Mouse (Mus musculus) limb, embryonic 15.5 days (tissue): ENCODE data around the gene Opcml. TPM values are rescaled to one million over a fixed set of nuclear protein-coding genes. Genes with fewer than 3 reads are reported as not detected.

Experiments
- ATAC-seq: fragments of 200-750 bp; cut with Nextera tagmentation; 2 replicates; pipeline ENCODE4 v1.8.0; 2017; ENCODE audit warnings: low read depth, moderate TSS enrichment; ENCODE audit not compliant: insufficient number of reproducible peaks, low FRiP score, low TSS enrichment
- H3K27ac ChIP-seq: fragments of 300-500 bp; sonication (generic); 2 replicates; pipeline ENCODE4 v1.5.1; 2015; ENCODE audit warnings: moderate library complexity, mild to moderate bottlenecking, inconsistent platforms
- H3K27me3 ChIP-seq: fragments of 300-500 bp; sonication (generic); 2 replicates; pipeline ENCODE4 v1.6.1; 2015; ENCODE audit warnings: inconsistent platforms
- H3K36me3 ChIP-seq: fragments of 300-500 bp; sonication (generic); 2 replicates; pipeline ENCODE4 v1.6.1; 2015; ENCODE audit warnings: inconsistent platforms
- H3K4me1 ChIP-seq: fragments of 300-500 bp; sonication (generic); 2 replicates; pipeline ENCODE4 v1.6.1; 2015; ENCODE audit warnings: inconsistent platforms
- H3K4me2 ChIP-seq: fragments of 300-500 bp; sonication (generic); 2 replicates; pipeline ENCODE4 v1.6.1; 2015; ENCODE audit warnings: mild to moderate bottlenecking, inconsistent platforms
- H3K4me3 ChIP-seq: fragments of 300-500 bp; sonication (generic); 2 replicates; pipeline ENCODE4 v1.5.1; 2015; ENCODE audit warnings: mild to moderate bottlenecking, inconsistent platforms
- H3K9ac ChIP-seq: fragments of 300-500 bp; sonication (generic); 2 replicates; pipeline ENCODE4 v1.6.1; 2015; ENCODE audit warnings: inconsistent platforms
- H3K9me3 ChIP-seq: fragments of 300-500 bp; sonication (generic); 2 replicates; pipeline ENCODE4 v1.6.1; 2016; ENCODE audit warnings: inconsistent platforms
- WGBS: fragments of 180-500 bp; shearing (Covaris S2); methylation state at CpG from one replicate; pipeline ENCODE4 v1.1.7; 2015; 5-methylcytosine and 5-hydroxymethylcytosine counted together
- polyA plus RNA-seq: library from polyadenylated mRNA; unstranded; fragments of >200 nt; fragmentation: Nextera tagmentation; extraction: Ambion mirVana; gene quantifications from 2 replicates; pipeline ENCODE4 v1.2.1, GENCODE M21; 2015

Gene Opcml
- polyA plus RNA-seq, 1 experiment from 2014 or later = 4.9 TPM

DNA sequence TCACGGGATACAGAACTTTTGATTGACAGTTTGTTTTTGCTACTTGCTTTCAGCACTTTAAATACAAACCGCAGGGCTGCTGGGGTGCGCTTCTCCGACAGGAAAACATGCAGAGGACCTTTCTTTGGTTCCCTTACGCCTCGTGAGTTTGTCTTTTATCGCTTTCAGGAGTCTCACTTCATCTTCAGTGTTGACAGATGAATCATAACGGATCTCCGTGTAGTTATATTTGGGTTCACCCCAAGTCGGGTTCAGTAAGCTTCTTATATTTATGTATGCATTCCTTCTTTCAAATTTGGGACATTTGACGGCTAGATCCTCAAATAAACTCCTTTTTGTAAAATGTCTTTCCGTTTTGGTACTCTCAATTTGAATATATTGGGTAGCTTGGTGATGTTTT lies 632.8 kb downstream of the Opcml start:
- Histone ChIP-seq H3K4me2 (no peak overlapping the region), H3K4me1 (no peaks in the 10 kb centered on the region), H3K9me3 (no peaks in the 10 kb centered on the region), H3K27ac (no peak overlapping the region), H3K9ac (no peak overlapping the region), H3K27me3 (no peaks in the 10 kb centered on the region), H3K4me3 (no peak overlapping the region), H3K36me3 (no peaks in the 10 kb centered on the region)
- 73% methylated on average over 12 of the region's 12 CpGs for WGBS
- no peak for ATAC-seq

DNA sequence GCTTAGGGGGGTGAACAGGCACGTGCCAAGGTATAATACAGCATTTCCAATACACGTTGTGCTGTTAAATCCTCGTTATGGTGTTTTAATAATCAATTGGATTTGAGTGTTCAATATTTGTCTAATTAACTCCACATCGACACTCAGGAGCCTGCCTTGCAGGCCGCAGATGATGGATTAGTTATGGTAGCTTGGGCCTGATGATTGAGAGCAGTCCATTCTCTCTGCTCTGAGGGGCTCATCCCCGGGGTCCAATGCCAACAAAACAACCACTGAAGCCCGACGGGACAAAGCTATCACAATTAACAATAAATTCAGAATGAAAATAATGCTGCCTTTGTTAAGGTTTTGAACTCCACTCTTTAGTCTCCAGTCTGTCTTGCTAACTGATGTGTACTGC lies 641.6 kb downstream of the Opcml start:
- no peak for ATAC-seq
- 73% methylated on average over 8 of the region's 8 CpGs for WGBS
- no peaks in the 10 kb centered on the region for H3K27me3 ChIP-seq
- no peak overlapping the region for H3K4me3 ChIP-seq
- H3K4me2 ChIP-seq = no peak overlapping the region
- H3K9ac ChIP-seq = no peak overlapping the region
- no peaks in the 10 kb centered on the region for H3K4me1 ChIP-seq
- no peaks in the 10 kb centered on the region for H3K36me3 ChIP-seq
- H3K27ac ChIP-seq = no peak overlapping the region
- H3K9me3 ChIP-seq = no peaks in the 10 kb centered on the region

DNA sequence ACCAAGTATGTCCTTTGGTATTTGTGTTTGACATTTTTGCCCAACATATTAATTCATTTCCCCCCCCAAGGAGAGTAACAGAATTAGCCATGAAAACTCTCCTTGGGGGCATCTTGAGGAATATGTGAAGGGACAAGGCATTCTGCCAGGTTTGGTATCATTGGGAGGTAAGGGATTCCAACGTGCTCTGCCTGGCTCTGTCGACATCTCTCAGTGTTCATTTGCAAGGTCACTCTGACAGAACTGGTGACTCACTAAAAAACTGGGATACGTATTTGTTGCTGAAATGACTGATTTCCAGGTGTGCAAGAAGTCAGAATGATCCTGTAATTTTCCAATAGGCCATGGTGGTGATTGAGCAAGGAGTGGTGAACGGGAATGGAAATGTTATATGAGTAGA lies 648.2 kb downstream of the Opcml start:
- no peaks in the 10 kb centered on the region for H3K36me3 ChIP-seq
- 85% methylated on average over 4 of the region's 4 CpGs for WGBS
- H3K4me1 ChIP-seq = 0 out of 2 replicates have a peak, but pooled peaks cover 4% of the 10 kb centered on the region
- H3K27ac ChIP-seq = no peak overlapping the region
- H3K9ac ChIP-seq = no peak overlapping the region
- H3K4me2 ChIP-seq = no peak overlapping the region
- no peaks in the 10 kb centered on the region for H3K27me3 ChIP-seq
- no peaks in the 10 kb centered on the region for H3K9me3 ChIP-seq
- ATAC-seq = no peak
- H3K4me3 ChIP-seq = no peak overlapping the region

DNA sequence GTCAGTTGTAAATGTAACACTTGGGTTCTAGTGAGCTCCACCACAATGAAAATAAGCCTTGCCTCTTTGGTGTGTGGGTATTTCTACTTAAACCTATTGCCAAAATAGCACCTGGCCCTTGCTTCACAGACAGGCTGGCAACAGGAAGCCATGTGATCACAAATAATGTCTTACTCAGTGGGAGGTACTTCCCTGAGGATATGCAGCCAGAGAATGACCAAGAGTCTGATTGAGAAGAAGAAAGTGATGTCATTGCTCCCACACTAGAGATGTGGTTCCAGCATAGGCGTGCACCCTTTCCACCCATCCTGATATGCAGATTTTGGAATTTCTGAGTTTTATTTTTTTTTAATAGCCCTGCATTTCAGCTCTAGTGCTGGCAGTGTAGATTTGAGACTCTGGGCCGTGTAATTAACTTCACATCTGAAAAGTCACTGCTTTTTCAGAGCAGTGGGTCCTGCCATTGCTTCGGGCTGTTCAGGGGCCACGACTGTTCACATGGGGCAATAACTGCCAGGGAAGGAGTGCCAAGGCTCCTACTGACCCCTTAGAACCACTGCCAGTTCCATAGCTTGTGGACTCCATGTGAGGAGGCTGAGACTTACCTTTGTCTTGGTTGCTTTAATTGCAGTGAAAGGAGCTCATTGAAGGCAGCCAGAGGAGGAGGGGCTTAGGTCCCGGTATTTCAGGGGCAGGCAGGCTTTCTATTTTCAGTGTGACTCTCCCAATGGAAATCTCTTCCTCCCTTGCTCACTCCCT lies 649.0 kb downstream of the Opcml start:
- Histone ChIP-seq H3K36me3 (no peaks in the 10 kb centered on the region), H3K4me2 (no peak overlapping the region), H3K9ac (no peak overlapping the region), H3K4me1 (0 out of 2 replicates have a peak, but pooled peaks cover 4% of the 10 kb centered on the region), H3K27me3 (no peaks in the 10 kb centered on the region), H3K27ac (no peak overlapping the region), H3K9me3 (no peaks in the 10 kb centered on the region), H3K4me3 (no peak overlapping the region)
- no peak for ATAC-seq
- 40% methylated on average over 5 of the region's 5 CpGs for WGBS

DNA sequence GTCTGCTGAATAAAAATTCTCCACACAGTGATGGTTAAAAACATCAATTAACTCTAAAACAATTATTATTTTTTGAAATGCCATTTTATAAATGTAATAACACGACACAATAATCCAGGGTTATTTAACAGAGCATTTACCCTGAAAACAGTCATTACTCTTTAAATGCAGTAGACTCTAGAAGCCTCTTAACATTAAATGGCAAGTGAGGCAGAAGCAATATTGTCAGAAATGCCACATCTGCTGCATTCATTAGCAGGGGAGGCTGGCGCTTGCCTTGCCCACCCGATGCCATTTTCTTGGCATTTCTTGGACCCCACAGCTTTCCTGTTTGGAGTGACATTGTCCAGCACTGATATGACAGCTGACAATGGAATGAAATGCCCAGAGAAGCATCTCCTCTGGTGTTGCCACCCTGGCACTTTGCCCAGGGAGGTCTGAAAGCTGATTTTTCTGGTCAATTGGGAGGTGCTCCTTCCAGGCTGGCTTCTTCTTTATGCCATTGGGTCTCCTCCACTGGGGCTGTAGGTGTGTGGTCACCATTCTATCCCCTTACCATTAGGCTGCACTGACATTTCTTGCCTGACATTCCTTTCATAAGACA lies 649.7 kb downstream of the Opcml start:
- Histone ChIP-seq H3K4me2 (no peak overlapping the region), H3K36me3 (no peaks in the 10 kb centered on the region), H3K4me3 (no peak overlapping the region), H3K27ac (no peak overlapping the region), H3K4me1 (0 out of 2 replicates have a peak, but pooled peaks cover 4% of the 10 kb centered on the region), H3K9me3 (no peaks in the 10 kb centered on the region), H3K27me3 (no peaks in the 10 kb centered on the region), H3K9ac (no peak overlapping the region)
- ATAC-seq = no peak
- 68% methylated on average over 3 of the region's 3 CpGs for WGBS

DNA sequence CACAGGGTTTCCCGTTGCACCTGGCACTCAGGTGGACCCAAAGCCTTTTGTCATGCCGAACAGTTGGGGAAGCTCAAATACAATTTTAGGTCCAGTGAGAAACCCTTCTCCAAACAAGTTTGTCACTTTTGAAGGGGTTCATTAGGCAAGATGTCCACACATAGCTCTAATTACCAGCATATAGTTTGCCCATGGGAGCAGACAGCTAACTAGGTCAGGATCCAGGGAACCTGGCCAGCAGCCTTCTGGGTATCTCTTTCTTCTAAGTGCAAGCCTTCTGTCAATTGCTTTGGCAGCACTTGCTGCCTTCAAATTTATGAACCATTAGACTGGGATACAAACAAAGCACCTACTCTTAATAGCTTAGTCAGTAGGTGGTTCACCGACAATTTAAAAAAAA lies 653.9 kb downstream of the Opcml start:
- Histone ChIP-seq H3K4me2 (no peak overlapping the region), H3K9me3 (no peaks in the 10 kb centered on the region), H3K4me3 (no peak overlapping the region), H3K9ac (no peak overlapping the region), H3K36me3 (no peaks in the 10 kb centered on the region), H3K4me1 (0 out of 2 replicates have a peak, but pooled peaks cover 4% of the 10 kb centered on the region), H3K27me3 (no peaks in the 10 kb centered on the region), H3K27ac (no peak overlapping the region)
- ATAC-seq = no peak
- WGBS = 73% methylated on average over 3 of the region's 3 CpGs

DNA sequence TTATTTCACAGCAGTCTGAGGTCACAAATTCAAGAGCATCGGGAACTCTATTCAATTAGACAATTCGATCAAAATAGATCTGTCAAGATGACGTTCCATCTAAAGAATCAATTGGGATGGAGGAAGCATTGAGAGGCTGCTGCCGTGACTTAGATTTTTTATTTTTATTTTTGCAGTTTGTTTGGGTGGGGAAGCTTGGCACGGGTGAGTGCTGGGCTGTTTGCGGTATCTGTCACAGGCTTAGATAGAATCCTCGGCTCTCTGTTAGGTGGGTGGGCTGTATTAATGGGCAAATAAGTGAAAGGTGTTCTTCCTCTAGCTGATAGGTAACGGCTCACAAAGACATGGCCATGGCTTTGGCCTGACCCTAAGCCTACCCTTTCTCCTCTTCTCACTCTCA lies 654.4 kb downstream of the Opcml start:
- no peaks in the 10 kb centered on the region for H3K36me3 ChIP-seq
- no peak overlapping the region for H3K9ac ChIP-seq
- H3K4me1 ChIP-seq = 0 out of 2 replicates have a peak, but pooled peaks cover 4% of the 10 kb centered on the region
- no peak overlapping the region for H3K4me3 ChIP-seq
- ATAC-seq = no peak
- H3K9me3 ChIP-seq = no peaks in the 10 kb centered on the region
- H3K27me3 ChIP-seq = no peaks in the 10 kb centered on the region
- 83% methylated on average over 8 of the region's 8 CpGs for WGBS
- no peak overlapping the region for H3K27ac ChIP-seq
- H3K4me2 ChIP-seq = no peak overlapping the region

DNA sequence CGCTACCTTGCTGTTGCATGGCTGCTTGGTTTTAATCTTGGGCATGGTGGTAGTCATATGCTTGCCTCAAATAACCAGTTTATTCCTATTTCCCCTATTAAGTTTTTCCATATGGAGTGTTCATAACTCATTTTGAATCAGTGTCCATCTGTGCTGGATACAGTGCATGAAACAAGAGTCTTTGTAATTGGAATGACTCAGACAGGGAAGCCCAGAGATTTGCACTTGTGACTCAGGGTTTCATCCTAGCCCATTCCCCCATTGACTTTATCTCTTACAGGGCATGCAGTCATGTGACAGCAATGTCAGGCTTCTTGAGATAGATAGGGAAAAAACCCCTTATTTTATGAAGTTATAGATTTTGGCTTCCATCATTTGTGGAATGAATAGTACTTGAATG lies 655.3 kb downstream of the Opcml start:
- 65% methylated on average over 1 of the region's 1 CpGs for WGBS
- Histone ChIP-seq H3K27ac (no peak overlapping the region), H3K4me1 (no peaks in the 10 kb centered on the region)

DNA sequence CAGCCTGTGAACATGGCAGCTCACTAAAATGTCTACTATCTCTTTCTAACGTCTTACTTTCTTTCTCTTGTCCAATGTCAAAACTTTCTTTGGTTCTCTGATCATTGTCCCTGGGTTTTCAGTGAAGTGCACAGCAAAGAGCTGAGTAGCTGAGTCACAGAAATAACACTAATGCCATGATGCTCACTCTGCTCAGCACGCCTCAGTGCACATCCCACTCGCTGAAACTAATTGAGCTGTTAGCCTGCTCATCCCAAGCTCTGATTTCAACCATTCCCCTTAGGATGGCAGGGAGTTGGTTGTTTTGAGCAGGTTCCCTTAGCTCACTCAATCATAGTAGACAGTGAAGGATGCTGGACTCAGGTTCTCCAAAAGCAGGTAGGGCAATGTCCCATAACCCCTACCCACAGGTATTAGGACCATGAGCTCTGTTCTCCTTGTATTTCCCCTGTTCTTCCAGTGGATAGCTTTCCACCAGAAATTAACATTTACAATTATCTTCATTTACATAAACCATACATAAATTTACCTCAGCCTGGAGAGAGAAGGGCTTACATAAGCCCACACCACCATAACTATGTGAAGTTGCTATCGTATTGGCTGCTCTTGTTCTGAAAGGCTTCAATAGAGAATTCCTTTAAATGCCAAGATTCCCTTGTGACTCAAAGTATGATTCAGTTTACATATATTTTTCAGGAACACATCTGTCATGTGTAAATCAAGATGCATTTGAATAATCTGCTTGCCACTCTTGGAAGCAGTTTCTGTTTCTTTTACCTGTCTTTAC lies 655.9 kb downstream of the Opcml start:
- H3K4me3 ChIP-seq = no peak overlapping the region
- no peak overlapping the region for H3K27ac ChIP-seq
- no peak for ATAC-seq
- H3K4me2 ChIP-seq = no peak overlapping the region
- 85% methylated on average over 4 of the region's 4 CpGs for WGBS
- no peaks in the 10 kb centered on the region for H3K36me3 ChIP-seq
- no peaks in the 10 kb centered on the region for H3K4me1 ChIP-seq
- no peaks in the 10 kb centered on the region for H3K9me3 ChIP-seq
- H3K27me3 ChIP-seq = no peaks in the 10 kb centered on the region
- H3K9ac ChIP-seq = no peak overlapping the region

More for the DNA sequence above, 655.3 kb downstream of the Opcml start:
- H3K9me3 ChIP-seq = no peaks in the 10 kb centered on the region
- no peak overlapping the region for H3K9ac ChIP-seq
- no peak overlapping the region for H3K4me3 ChIP-seq
- no peak overlapping the region for H3K4me2 ChIP-seq
- ATAC-seq = no peak
- no peaks in the 10 kb centered on the region for H3K27me3 ChIP-seq
- H3K36me3 ChIP-seq = no peaks in the 10 kb centered on the region

DNA sequence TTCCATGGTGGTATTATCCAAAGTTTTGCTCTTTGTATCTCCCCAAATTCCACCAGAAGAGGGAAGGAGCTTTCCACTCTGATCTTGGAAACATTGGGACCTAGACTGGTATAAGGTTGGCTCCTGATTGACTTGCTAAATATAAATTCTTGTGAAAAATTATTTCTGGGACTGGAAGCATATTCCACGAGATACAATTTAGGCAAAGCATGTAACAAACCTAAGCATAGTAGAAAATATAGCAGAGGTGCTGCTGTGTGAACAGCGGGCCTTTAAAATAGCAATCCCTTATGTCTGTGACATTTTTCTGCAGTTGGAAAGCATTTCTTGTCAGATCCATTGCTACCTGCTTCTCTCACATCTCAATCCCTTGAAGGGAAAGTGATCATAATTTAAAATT lies 661.9 kb downstream of the Opcml start:
- H3K9ac ChIP-seq = no peak overlapping the region
- H3K4me2 ChIP-seq = no peak overlapping the region
- H3K27ac ChIP-seq = no peak overlapping the region
- no peaks in the 10 kb centered on the region for H3K36me3 ChIP-seq
- H3K9me3 ChIP-seq = no peaks in the 10 kb centered on the region
- no peak for ATAC-seq
- H3K27me3 ChIP-seq = no peaks in the 10 kb centered on the region
- H3K4me3 ChIP-seq = no peak overlapping the region
- H3K4me1 ChIP-seq = no peaks in the 10 kb centered on the region
- 73% methylated on average over 2 of the region's 2 CpGs for WGBS

DNA sequence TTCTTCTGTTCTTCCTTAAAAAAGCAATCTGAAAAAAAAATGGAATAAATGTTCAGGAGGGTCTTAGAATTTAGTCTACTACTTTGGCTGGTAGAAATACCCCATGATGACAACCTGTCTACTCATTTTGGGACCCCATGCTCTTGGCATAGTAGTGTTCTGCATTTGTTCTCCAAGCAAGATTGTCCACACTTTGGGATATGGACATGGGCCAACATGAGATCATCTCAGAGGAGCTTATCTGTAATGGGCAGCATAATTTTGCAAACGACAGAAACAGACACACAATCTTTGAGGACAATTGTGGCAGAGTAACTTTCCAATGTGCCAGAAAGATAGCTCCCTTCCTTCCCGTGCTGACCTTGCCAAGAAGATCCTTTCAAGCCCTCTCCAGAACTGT lies 662.5 kb downstream of the Opcml start:
- H3K4me2 ChIP-seq = no peak overlapping the region
- 72% methylated on average over 2 of the region's 2 CpGs for WGBS

More for the DNA sequence above, 662.5 kb downstream of the Opcml start:
- Histone ChIP-seq H3K36me3 (no peaks in the 10 kb centered on the region), H3K9ac (no peak overlapping the region), H3K9me3 (no peaks in the 10 kb centered on the region), H3K27ac (no peak overlapping the region), H3K4me3 (no peak overlapping the region), H3K4me1 (no peaks in the 10 kb centered on the region), H3K27me3 (no peaks in the 10 kb centered on the region)
- no peak for ATAC-seq
